Mouse (Mus musculus): ENCODE results near the gene Rgs16.

DNA sequence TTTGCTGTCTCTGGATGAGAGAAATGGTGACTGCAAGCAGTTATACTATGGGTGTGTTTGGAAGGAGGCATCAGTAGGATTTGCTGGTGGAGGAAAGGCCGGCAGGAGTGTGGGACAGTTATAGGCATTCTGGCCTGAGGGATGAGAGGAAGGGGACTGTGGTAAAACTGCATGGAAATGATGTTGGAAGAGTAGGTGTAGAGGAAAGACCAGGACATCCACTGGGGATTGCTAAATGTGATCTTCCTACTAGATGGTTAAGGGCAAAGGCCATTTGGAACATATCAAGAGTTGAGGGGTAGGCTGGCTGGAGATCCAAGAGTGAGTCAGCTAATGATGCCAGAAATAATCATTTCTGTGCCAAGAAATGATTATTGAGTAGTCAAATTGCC is 30.6 kb downstream of the Rgs16 start:
- TF ChIP-seq CTCF (IDR thresholded peaks at IDR 0.05; ENCODE audit: low read depth, low read length) (no peak), GATA1 (IDR thresholded peaks at IDR 0.05; ENCODE audit: borderline replicate concordance, low read length) (no peak), GATA2 (IDR thresholded peaks at IDR 0.05; ENCODE audit: borderline replicate concordance, low read depth, low read length) (no peak)

Measured in G1E (cell line).